Mouse (Mus musculus): ENCODE measurements around the gene Olfr591. TPM values are rescaled to one million over a fixed set of nuclear protein-coding genes. Genes with fewer than 3 reads are reported as not detected.
"Not testable (repeated sequence)": the region's sequence is repeated elsewhere in the genome, so short reads cannot be mapped to it uniquely, and the experiment has no call there.

Olfr591 gene
- not detected in 2 replicates for polyA plus RNA-seq (2014; fragmentation: Nextera tagmentation; extraction: Ambion mirVana)

DNA sequence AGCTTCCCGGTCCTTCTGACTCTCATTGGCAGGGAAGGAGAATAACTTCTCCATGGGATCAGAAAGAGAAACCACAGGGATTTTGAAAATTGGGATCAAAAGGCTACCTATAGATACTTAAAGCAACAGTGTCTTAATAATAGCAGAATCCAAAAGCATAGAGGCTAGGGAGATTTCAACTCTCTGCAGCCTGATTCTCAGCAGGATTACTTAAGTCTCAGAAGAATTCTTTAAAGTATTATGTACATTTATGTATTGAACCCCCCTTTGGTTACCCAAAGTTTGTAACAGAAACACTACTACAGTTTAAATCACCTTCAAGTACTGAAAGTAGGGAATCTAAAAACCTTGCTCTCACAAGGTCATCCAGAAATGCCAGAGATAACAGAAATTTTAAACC, at the start of gene Olfr591:
TSS of gene Olfr591 (minus strand) at position 101 of the 400 bp plus-strand sequence.
- Histone ChIP-seq H3K9ac (ENCODE audit: low read length) (no peak within 1 kb of the TSS), H3K4me3 (ENCODE audit: low read depth, low read length) (no peak within 1 kb of the TSS), H3K4me2 (ENCODE audit: low read depth) (no peak within 1 kb of the TSS), H3K9me3 (ENCODE audit: control insufficient read depth, low read length) (no peaks in the 10 kb centered on the region), H3K36me3 (ENCODE audit: control insufficient read depth, insufficient read depth, low read length) (no peaks in the 10 kb centered on the region), H3K27ac (ENCODE audit: low read depth, low read length) (no peak within 1 kb of the TSS), H3K27me3 (ENCODE audit: control insufficient read depth, insufficient read depth, low read length) (no peaks in the 10 kb centered on the region), H3K4me1 (ENCODE audit: control insufficient read depth, insufficient read depth, low read length) (no peaks in the 10 kb centered on the region)
- no peak for ATAC-seq (ENCODE audit: insufficient read depth, low FRiP score, low TSS enrichment)
- no peak for DNase-seq (ENCODE audit: low spot score)
- 87% methylated on average over 1 of the region's 1 CpGs for WGBS

DNA sequence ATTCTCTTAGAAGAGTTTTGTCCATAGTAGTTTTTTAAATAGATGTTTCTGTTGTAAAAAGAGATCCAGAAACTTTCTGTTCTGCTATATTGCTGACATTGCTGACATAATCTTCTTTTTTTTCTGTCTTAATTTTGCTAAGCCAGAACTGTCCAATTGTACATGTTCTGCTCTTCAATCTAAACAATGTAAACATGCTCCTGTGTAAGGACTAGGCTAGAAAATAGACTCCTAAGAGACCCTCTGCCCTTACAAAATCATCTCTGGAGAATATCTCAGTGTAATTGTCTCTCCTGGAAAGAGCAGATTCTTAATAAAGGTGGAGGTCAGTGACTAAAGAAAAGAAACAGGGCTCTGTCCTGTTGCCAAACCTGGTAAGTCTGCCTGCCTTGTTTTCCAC, 38.6 kb upstream of the Olfr591 start, which contains the start of gene Olfr594:
TSS of gene Olfr594 (plus strand) at position 301 of the 400 bp plus-strand sequence.
- Histone ChIP-seq H3K27me3 (ENCODE audit: control insufficient read depth, insufficient read depth, low read length) (no peaks in the 10 kb centered on the region), H3K9me3 (ENCODE audit: control insufficient read depth, low read length) (no peaks in the 10 kb centered on the region), H3K27ac (ENCODE audit: low read depth, low read length) (no peak within 1 kb of the TSS), H3K36me3 (ENCODE audit: control insufficient read depth, insufficient read depth, low read length) (no peaks in the 10 kb centered on the region), H3K9ac (ENCODE audit: low read length) (no peak within 1 kb of the TSS), H3K4me2 (ENCODE audit: low read depth) (no peak within 1 kb of the TSS), H3K4me1 (ENCODE audit: control insufficient read depth, insufficient read depth, low read length) (no peaks in the 10 kb centered on the region), H3K4me3 (ENCODE audit: low read depth, low read length) (no peak within 1 kb of the TSS)
- ATAC-seq (ENCODE audit: insufficient read depth, low FRiP score, low TSS enrichment) (no peak), DNase-seq (ENCODE audit: low spot score) (no peak)

DNA sequence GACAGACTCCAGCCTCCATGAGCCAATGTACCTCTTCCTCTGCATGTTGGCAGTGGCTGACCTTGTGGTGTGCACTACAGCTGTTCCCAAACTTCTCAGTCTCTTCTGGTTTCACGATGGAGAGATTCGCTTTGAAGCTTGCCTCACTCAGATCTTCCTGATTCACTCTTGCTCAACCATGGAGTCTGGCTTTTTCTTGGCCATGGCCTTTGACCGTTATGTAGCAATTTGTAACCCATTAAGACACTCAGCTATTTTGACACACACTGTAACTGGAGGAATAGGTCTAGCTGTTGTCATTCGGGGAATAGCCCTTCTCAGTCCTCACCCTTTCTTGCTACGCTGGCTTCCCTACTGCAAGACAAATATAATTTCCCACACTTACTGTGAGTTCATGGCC, 33.9 kb upstream of the Olfr591 start:
- H3K9ac ChIP-seq (ENCODE audit: low read length); H3K27ac ChIP-seq (ENCODE audit: low read depth, low read length); H3K36me3 ChIP-seq (ENCODE audit: control insufficient read depth, insufficient read depth, low read length); ATAC-seq (ENCODE audit: insufficient read depth, low FRiP score, low TSS enrichment); H3K4me1 ChIP-seq (ENCODE audit: control insufficient read depth, insufficient read depth, low read length); H3K4me2 ChIP-seq (ENCODE audit: low read depth); H3K4me3 ChIP-seq (ENCODE audit: low read depth, low read length); H3K27me3 ChIP-seq (ENCODE audit: control insufficient read depth, insufficient read depth, low read length); DNase-seq (ENCODE audit: low spot score); H3K9me3 ChIP-seq (ENCODE audit: control insufficient read depth, low read length): not testable (repeated sequence)
- WGBS = 86% methylated on average over 5 of the region's 5 CpGs

DNA sequence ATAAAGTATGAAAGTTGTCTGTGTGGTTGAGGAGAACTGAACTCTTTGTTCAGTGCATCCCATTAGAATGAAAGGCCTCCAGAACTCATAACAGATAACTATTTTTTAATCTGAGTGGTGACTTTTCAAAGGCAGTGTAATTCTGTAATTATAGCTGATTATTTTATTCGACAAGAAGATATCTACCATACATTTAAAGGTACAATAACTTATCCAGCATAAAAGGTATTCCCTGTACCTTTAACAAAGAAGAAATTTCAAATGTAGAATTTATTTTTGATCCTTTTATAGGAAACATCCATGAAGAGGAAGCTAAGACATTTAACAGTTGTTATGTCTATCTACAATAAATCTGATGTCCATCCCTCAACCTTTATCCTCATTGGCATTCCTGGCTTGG, 33.4 kb upstream of the Olfr591 start, which contains the start of gene Olfr593:
TSS of gene Olfr593 (plus strand) at position 301 of the 400 bp plus-strand sequence.
- no peak for ATAC-seq (ENCODE audit: insufficient read depth, low FRiP score, low TSS enrichment)
- WGBS = 73% methylated on average over 1 of the region's 1 CpGs
- Histone ChIP-seq H3K4me2 (ENCODE audit: low read depth) (no peak within 1 kb of the TSS), H3K36me3 (ENCODE audit: control insufficient read depth, insufficient read depth, low read length) (no peaks in the 10 kb centered on the region), H3K9me3 (ENCODE audit: control insufficient read depth, low read length) (no peaks in the 10 kb centered on the region), H3K27me3 (ENCODE audit: control insufficient read depth, insufficient read depth, low read length) (no peaks in the 10 kb centered on the region), H3K4me1 (ENCODE audit: control insufficient read depth, insufficient read depth, low read length) (no peaks in the 10 kb centered on the region), H3K4me3 (ENCODE audit: low read depth, low read length) (no peak within 1 kb of the TSS), H3K9ac (ENCODE audit: low read length) (no peak within 1 kb of the TSS), H3K27ac (ENCODE audit: low read depth, low read length) (no peak within 1 kb of the TSS)
- no peak for DNase-seq (ENCODE audit: low spot score)

DNA sequence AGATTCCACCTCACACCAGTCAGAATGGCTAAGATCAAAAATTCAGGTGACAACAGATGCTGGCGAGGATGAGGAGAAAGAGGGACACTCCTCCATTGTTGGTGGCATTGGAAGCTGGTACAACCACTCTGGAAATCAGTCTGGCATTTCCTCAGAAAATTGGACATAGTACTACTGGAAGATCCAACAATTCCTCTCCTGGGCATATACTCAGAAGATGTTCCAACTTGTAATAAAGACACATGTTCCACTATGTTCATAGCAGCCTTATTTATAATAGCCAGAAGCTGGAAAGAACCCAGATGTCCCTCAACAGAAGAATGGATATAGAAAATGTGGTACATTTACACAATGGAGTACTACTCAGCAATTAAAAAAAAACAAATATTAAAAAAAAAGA, 6.4 kb upstream of the Olfr591 start, which contains the start of gene Olfr592:
TSS of gene Olfr592 (plus strand) at position 301 of the 400 bp plus-strand sequence.
- H3K9ac ChIP-seq (ENCODE audit: low read length); DNase-seq (ENCODE audit: low spot score); ATAC-seq (ENCODE audit: insufficient read depth, low FRiP score, low TSS enrichment); H3K36me3 ChIP-seq (ENCODE audit: control insufficient read depth, insufficient read depth, low read length); H3K4me3 ChIP-seq (ENCODE audit: low read depth, low read length); H3K9me3 ChIP-seq (ENCODE audit: control insufficient read depth, low read length); H3K4me1 ChIP-seq (ENCODE audit: control insufficient read depth, insufficient read depth, low read length); H3K27me3 ChIP-seq (ENCODE audit: control insufficient read depth, insufficient read depth, low read length); H3K4me2 ChIP-seq (ENCODE audit: low read depth); H3K27ac ChIP-seq (ENCODE audit: low read depth, low read length): not testable (repeated sequence)
- 93% methylated on average over 1 of the region's 1 CpGs for WGBS

DNA sequence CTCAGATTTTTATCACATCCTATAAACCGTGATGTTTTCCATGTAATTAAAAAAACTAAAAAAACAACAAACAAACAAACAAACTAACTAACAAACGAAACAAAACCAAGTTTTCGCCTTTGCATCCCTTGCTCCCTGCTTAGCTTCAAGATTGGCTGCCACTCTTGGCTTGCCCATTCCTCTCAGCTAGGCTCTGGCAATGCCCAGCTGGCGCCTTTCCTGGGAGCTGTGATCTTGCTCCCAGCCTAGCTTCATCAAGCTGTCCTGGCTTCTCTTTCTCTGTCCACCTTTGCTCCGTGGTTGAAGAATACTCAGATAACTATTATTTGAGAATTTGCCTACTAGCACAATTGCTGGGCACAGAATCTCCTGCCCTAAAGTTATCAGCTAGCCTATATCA, 8.4 kb downstream of the Olfr591 start:
- H3K36me3 ChIP-seq (ENCODE audit: control insufficient read depth, insufficient read depth, low read length) = no peaks in the 10 kb centered on the region
- H3K4me3 ChIP-seq (ENCODE audit: low read depth, low read length) = no peak overlapping the region
- no peaks in the 10 kb centered on the region for H3K27me3 ChIP-seq (ENCODE audit: control insufficient read depth, insufficient read depth, low read length)
- no peaks in the 10 kb centered on the region for H3K4me1 ChIP-seq (ENCODE audit: control insufficient read depth, insufficient read depth, low read length)
- H3K9ac ChIP-seq (ENCODE audit: low read length) = no peak overlapping the region
- no peaks in the 10 kb centered on the region for H3K9me3 ChIP-seq (ENCODE audit: control insufficient read depth, low read length)
- ATAC-seq (ENCODE audit: insufficient read depth, low FRiP score, low TSS enrichment) = no peak
- H3K27ac ChIP-seq (ENCODE audit: low read depth, low read length) = no peak overlapping the region
- 85% methylated on average over 5 of the region's 5 CpGs for WGBS
- H3K4me2 ChIP-seq (ENCODE audit: low read depth) = no peak overlapping the region
- DNase-seq (ENCODE audit: low spot score) = no peak

DNA sequence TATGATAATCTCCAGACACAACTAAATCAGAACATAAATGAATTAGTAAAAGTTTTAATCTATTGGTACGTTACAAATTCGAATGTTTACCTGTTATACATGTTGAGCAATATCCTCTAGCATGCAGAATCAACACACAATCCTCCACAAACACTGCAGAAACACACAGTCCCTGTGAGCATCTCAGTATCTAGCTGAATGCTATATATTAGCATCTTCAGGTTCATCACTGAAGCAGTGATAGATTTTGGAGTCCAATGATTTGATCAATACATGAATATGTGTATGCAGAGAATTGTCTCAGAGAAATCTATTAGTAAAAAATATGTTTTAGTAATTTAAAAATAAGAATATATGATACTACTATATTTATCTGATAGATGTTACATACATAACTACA, 21.9 kb downstream of the Olfr591 start, which contains the start of gene Olfr589:
TSS of gene Olfr589 (minus strand) at position 101 of the 400 bp plus-strand sequence.
- Histone ChIP-seq H3K9me3 (ENCODE audit: control insufficient read depth, low read length) (no peaks in the 10 kb centered on the region), H3K9ac (ENCODE audit: low read length) (no peak within 1 kb of the TSS), H3K36me3 (ENCODE audit: control insufficient read depth, insufficient read depth, low read length) (no peaks in the 10 kb centered on the region), H3K4me3 (ENCODE audit: low read depth, low read length) (no peak within 1 kb of the TSS), H3K27me3 (ENCODE audit: control insufficient read depth, insufficient read depth, low read length) (no peaks in the 10 kb centered on the region), H3K27ac (ENCODE audit: low read depth, low read length) (no peak within 1 kb of the TSS), H3K4me1 (ENCODE audit: control insufficient read depth, insufficient read depth, low read length) (no peaks in the 10 kb centered on the region), H3K4me2 (ENCODE audit: low read depth) (no peak within 1 kb of the TSS)
- ATAC-seq (ENCODE audit: insufficient read depth, low FRiP score, low TSS enrichment) = no peak
- no peak for DNase-seq (ENCODE audit: low spot score)
- WGBS = 69% methylated on average over 2 of the region's 2 CpGs

DNA sequence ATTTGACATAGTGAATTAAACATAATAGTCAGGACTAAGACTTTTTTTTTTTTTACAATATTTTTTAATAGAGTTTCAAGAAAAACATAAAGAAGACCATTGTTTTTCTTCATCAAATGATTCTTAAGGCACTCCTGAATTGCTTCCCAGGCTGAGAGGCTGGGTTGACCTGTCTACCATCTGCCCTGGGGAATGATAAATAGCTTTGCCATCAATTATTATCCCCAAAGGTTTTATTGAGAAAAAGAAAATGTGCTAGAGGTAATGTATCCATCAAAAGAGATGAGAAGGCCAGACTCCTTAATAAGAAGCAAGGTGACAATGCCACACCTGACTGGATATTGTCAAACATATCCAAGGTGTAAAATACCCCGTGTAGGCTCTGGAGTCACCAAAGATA, 37.6 kb downstream of the Olfr591 start, which contains the start of gene Olfr588-ps1:
TSS of gene Olfr588-ps1 (plus strand) at position 301 of the 400 bp plus-strand sequence.
- H3K4me3 ChIP-seq (ENCODE audit: low read depth, low read length) = no peak within 1 kb of the TSS
- no peak within 1 kb of the TSS for H3K9ac ChIP-seq (ENCODE audit: low read length)
- H3K27me3 ChIP-seq (ENCODE audit: control insufficient read depth, insufficient read depth, low read length) = no peaks in the 10 kb centered on the region
- no peak within 1 kb of the TSS for H3K27ac ChIP-seq (ENCODE audit: low read depth, low read length)
- H3K4me1 ChIP-seq (ENCODE audit: control insufficient read depth, insufficient read depth, low read length) = no peaks in the 10 kb centered on the region
- no peak for ATAC-seq (ENCODE audit: insufficient read depth, low FRiP score, low TSS enrichment)
- H3K36me3 ChIP-seq (ENCODE audit: control insufficient read depth, insufficient read depth, low read length) = no peaks in the 10 kb centered on the region
- no peaks in the 10 kb centered on the region for H3K9me3 ChIP-seq (ENCODE audit: control insufficient read depth, low read length)
- no peak within 1 kb of the TSS for H3K4me2 ChIP-seq (ENCODE audit: low read depth)
- WGBS = 82% methylated on average over 1 of the region's 1 CpGs
- DNase-seq (ENCODE audit: low spot score) = no peak

DNA sequence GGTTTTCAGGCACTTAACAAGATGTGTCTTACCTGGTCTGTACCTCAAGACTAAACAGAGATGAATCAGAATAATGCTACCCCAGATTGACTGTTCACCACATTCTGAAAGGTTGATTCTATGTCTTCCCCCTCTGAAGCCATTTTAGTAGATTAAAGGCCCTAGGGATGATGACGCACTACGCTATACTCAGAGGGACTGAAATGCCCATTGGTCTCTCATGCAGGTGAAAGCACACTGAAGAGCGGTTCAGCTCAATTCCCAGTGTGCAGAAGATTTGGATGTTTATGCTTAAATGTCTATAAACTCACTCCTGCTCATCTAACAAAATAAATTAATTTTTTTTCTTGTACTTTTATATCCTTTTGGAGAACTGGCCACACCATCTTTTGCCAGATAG, 52.6 kb downstream of the Olfr591 start, which contains the start of gene Olfr586:
TSS of gene Olfr586 (minus strand) at position 101 of the 400 bp plus-strand sequence.
- Histone ChIP-seq H3K4me3 (ENCODE audit: low read depth, low read length) (no peak within 1 kb of the TSS), H3K9ac (ENCODE audit: low read length) (no peak within 1 kb of the TSS), H3K4me1 (ENCODE audit: control insufficient read depth, insufficient read depth, low read length) (no peaks in the 10 kb centered on the region), H3K27me3 (ENCODE audit: control insufficient read depth, insufficient read depth, low read length) (no peaks in the 10 kb centered on the region), H3K36me3 (ENCODE audit: control insufficient read depth, insufficient read depth, low read length) (no peaks in the 10 kb centered on the region), H3K9me3 (ENCODE audit: control insufficient read depth, low read length) (no peaks in the 10 kb centered on the region), H3K4me2 (ENCODE audit: low read depth) (no peak within 1 kb of the TSS), H3K27ac (ENCODE audit: low read depth, low read length) (no peak within 1 kb of the TSS)
- DNase-seq (ENCODE audit: low spot score) (no peak), ATAC-seq (ENCODE audit: insufficient read depth, low FRiP score, low TSS enrichment) (no peak)
- 91% methylated on average over 3 of the region's 3 CpGs for WGBS

Measured in neural tube, embryonic 11.5 days (tissue).